In the genomic region with DNA sequence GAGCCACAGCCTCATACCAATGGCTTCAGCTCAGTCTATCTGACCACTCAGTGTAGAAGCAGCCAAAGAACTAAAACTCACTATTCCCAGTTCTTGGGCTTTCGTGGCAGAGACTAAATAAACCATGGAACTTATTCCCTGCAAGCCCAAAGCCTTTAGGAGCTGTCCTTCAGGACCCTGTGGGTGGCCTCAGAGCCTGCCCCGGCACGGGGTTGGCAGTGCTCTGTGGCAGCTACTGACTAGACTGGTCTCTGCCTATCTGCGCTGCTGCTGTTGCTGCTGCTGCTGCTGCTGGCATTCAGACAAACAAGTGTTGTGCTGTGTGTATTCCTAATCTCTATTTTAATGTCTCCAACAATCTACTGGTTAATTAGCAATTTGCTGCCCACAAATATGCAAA, we compare ENCODE assay signal across 8 mouse cellular contexts. TPM values are rescaled to one million over a fixed set of nuclear protein-coding genes. Genes with fewer than 3 reads are reported as not detected.
DNase-seq lines count a peak whose midpoint lies in the region; ATAC-seq and TF ChIP-seq lines count a peak whose summit lies in the region.

No protein-coding gene starts in this region.

- no peak overlapping the region for H3K27ac ChIP-seq in embryonic facial prominence, embryonic 11.5 days (replicated peaks; ENCODE audit: low read depth, low read length)

- H3K36me3 ChIP-seq in embryonic facial prominence, embryonic 11.5 days (replicated peaks; ENCODE audit: control insufficient read depth, insufficient read depth, low read depth, low read length) = no peaks in the 10 kb centered on the region

- H3K4me1 ChIP-seq in lung, adult 2 months (ENCODE audit: control insufficient read depth, insufficient read depth, low read length) = 0 out of 2 replicates have a peak, but pooled peaks cover 2% of the 10 kb centered on the region
- no peaks in the 10 kb centered on the region for H3K4me1 ChIP-seq in embryonic facial prominence, embryonic 11.5 days (ENCODE audit: control insufficient read depth, insufficient read depth, low read length)

- WGBS in lung, adult 2 months = 11% methylated on average over 4 of the region's 4 CpGs
- WGBS in embryonic facial prominence, embryonic 11.5 days = 14% methylated on average over 4 of the region's 4 CpGs

- TF ChIP-seq POLR2A in lung, adult 2 months (IDR thresholded peaks at IDR 0.05; ENCODE audit: borderline replicate concordance, extremely low read depth, low read depth, low read length) = no peak

- intact Hi-C loops in heart, postnatal 36 days (cut with DNase I) = no loop called here

- DNase-seq in lung, postnatal 10 days = peak; percentile 23
- DNase-seq in lung, adult 2 months = no peak
- DNase-seq in embryonic facial prominence, embryonic 11.5 days (ENCODE audit: low spot score) = peak; percentile 76
- DNase-seq in kidney, postnatal 10 days = peak; percentile 53
- DNase-seq in retina, postnatal 1 day = peak; percentile 63
- no peak for DNase-seq in thymus, postnatal 25 days
- DNase-seq in heart, postnatal 36 days = no peak
- DNase-seq in left cerebral cortex, adult 9 months (ENCODE audit: low spot score in 2 of 2) = no peak

- H3K27me3 ChIP-seq in embryonic facial prominence, embryonic 11.5 days (ENCODE audit: control insufficient read depth, insufficient read depth, low read length) = no peaks in the 10 kb centered on the region

- no peak overlapping the region for H3K9ac ChIP-seq in embryonic facial prominence, embryonic 11.5 days (replicated peaks; ENCODE audit: low read length)

- H3K4me3 ChIP-seq in lung, adult 2 months (replicated peaks; ENCODE audit: extremely low read depth, low read depth, low read length) = no peak overlapping the region
- no peak overlapping the region for H3K4me3 ChIP-seq in embryonic facial prominence, embryonic 11.5 days (ENCODE audit: low read depth, low read length)

- no peak for ATAC-seq in embryonic facial prominence, embryonic 11.5 days (replicated peaks; ENCODE audit: insufficient number of reproducible peaks, low FRiP score, low TSS enrichment, low read depth)

- H3K4me2 ChIP-seq in embryonic facial prominence, embryonic 11.5 days (ENCODE audit: low read depth, low read length) = no peak overlapping the region

- TF ChIP-seq CTCF in lung, adult 2 months (IDR thresholded peaks at IDR 0.05; ENCODE audit: insufficient read depth, low read length) = no peak

- no peaks in the 10 kb centered on the region for H3K9me3 ChIP-seq in embryonic facial prominence, embryonic 11.5 days (replicated peaks; ENCODE audit: control insufficient read depth, low read length)

RNA-seq across cellular contexts. Expression of gene Siah3, which starts 1.1 kb away (rescaled TPM):
- 0.04 TPM in 1 of 2 replicates, not detected in the other for polyA plus RNA-seq in lung, adult 2 months (2012; rRNA removed)
- polyA plus RNA-seq in embryonic facial prominence, embryonic 11.5 days (2014; fragmentation: Nextera tagmentation; extraction: Ambion mirVana) = 0.18 and 0.50 TPM in 2 replicates
- not detected for total RNA-seq in heart, postnatal 36 days (2021)

Comparison
In these comparisons a context has a peak if more than half of its experiments do, and no peak if none do; other contexts are left out.
1. DNase-seq: peak in lung, postnatal 10 days (single experiment), embryonic facial prominence, embryonic 11.5 days (single experiment), kidney, postnatal 10 days (single experiment) and retina, postnatal 1 day (single experiment); none in lung, adult 2 months (single experiment), thymus, postnatal 25 days (single experiment), heart, postnatal 36 days (0 of 2) and left cerebral cortex, adult 9 months (0 of 2).